Mouse (Mus musculus) liver, adult (tissue): ENCODE results near the gene Spag7.

Source experiments
- GATA4 ChIP-seq: IDR thresholded peaks from 2 replicates; pipeline ENCODE4 v1.6.1; 2014; ENCODE audit warnings: mild to moderate bottlenecking, low read length; ENCODE audit not compliant: insufficient replicate concordance

The Spag7 gene

DNA sequence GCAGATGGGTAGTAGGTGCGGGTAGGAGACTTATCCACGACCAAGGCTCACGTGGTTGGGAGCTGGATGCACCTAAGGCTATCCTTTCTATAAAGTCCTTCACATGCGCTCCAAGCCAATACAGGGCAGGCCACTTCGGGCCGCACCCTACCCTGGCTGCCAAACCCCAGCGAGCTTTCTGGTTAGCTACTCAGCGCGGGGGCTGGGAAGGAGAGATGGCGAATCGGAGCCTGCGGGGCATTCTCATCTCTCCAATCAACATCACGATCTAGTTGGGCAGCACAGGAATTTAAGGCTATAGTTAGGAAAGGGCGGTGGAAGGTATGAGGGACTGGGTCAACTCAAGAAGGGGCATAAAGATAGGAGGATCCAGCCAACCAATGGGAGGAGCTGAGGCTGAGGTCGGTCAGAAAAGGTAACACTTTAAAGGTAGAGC is 863 bp downstream of the Spag7 start:
- TF ChIP-seq GATA4 = no peak

DNA sequence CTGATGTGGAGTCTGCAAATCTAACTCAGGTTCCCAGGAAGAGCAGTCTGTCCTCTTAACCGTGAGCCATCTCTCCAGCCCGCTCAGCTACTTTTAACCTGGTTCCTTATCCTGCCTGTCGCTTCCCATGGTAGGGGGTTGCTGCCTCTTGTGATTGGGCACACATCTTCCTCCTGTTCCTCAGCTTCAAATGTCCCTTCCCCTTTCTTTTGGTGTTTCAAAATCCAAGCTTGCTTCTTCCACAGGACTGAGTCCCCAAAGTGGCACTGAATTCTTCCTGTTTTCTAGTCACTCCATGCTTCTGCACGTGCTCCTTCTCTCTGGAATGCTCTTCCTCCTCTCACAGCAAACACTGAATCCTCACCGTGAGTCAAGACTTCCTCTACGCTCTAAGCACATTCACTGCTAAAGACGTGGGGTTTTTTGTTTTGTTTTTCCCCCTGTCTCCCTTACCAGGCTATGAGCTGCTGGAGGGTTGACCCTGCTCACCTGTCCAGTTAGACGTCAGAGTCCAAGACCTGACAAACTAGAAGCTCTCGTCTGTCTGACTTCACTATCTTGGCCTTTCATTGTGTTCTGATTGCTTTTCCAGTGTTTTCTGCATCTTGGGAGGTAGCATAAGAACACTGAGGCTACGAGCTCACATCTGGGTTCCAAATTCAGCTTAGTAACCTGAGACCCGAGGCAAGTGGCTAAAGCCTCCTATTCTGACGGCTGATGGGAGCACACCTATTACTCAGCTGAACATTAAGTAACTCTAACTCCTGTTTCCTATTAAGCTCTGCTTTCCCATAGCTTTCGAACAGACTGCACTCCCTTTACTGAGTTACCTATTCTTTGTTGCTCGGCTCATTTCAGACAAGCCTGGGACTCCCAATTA is 1.7 kb downstream of the Spag7 start:
- TF ChIP-seq GATA4 = no peak

DNA sequence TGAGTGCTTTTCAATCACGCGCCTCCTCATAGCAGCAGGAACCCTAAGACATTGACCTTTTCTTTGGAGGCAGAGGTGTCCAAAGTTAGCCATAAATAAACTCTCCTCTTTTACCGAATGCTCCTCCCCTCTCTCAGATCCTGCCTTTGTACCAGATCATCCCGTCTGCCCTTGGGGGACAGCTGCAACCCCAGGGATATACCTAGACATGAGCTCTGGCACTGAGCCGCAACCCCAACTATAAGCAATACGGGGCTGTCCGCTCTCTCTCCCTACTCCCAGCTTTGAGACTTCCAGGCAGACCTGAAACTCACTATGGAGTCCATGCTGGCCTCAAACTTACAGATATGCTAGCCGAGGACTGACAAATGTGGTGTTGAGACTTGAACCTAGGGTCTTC is 2.5 kb downstream of the Spag7 start:
- no peak for TF ChIP-seq GATA4

DNA sequence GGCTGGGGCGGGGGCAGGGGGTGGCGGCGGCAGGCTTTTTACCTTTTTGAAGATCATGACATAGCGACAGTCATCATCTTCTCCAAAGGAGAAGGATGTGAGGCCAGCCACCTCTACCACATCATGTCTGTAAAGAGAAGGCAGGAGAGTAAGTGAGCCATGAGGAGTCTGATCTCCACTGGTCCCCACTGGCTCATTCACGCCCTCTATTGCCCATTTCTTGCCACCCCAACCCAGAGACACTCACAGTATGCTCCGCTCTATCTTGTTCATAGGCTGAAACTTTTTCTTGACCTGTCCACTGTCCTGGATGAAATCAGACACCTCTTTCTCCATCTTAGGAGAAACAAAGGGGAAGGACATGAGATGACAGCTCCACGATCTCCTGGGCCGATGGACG is 4.5 kb downstream of the Spag7 start:
- TF ChIP-seq GATA4 = no peak

DNA sequence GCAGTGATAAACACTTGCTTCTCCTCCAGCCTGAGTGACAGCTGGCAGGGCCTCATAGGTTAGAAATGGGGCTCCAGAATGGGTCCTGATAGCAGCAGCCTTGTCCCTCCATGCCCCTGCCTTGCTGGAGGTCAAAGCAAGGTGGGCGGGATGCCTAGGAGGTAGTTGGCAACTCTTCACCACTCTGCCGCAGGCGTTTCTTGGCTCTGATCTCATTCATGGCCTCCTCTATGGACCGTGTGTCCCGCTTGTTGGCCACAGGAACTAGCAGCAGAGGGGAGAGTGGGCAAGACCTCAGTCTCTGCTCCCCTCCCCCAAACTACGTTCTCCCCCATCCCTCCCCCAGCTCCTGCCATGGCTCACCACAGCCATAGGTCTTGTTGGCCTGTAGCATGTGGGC is 5.3 kb downstream of the Spag7 start:
- TF ChIP-seq GATA4 = no peak

DNA sequence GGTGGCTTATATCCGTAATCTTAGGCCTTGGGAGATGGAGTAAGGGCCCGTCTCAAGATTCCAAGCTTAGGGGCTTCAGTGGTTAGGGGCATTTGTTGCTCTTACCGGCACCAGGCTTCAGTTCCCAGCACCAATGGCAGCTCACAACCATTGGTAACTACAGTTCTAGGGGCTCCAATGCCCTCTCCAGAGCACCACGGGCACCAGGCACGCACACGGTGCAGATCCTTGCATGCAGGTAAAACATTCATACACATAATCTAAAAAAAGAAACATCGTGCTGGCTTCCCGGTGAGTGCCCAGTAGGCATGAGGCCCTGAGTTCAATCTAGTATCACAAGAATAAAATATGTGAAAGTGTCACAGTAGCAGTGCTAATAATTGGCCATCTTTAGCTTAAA is 6.1 kb downstream of the Spag7 start:
- no peak for TF ChIP-seq GATA4

DNA sequence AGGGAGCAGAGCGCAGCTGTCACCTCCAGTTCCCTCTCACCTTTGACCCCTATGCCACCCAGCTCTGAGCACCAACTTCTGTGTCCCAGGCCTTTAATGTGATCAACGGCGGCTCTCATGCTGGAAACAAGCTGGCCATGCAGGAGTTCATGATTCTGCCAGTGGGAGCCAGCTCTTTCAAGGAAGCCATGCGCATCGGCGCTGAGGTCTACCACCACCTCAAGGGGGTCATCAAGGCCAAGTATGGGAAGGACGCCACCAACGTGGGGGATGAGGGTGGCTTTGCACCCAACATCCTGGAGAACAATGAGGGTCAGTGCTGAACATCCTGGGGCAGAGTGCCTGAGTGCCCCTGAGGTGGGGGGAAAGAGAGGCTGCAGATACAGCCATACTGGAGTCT is 8.6 kb downstream of the Spag7 start:
- TF ChIP-seq GATA4 = no peak

DNA sequence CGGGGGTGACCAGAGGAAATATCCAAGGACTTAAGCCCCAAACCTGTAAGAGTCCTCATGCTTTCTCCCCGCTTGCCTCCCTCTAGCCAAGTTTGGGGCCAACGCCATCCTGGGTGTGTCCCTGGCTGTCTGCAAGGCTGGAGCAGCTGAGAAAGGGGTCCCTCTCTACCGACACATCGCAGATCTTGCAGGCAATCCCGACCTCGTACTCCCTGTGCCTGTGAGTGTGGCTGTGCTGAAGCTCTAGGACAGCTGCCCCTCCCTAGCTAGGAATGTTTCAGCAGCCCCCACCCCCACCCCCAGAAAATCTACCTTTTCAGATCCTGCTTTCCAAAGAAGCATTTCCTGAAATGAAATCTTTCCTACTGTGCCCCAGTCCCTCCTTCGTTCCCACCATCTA is 10.3 kb downstream of the Spag7 start:
- no peak for TF ChIP-seq GATA4

DNA sequence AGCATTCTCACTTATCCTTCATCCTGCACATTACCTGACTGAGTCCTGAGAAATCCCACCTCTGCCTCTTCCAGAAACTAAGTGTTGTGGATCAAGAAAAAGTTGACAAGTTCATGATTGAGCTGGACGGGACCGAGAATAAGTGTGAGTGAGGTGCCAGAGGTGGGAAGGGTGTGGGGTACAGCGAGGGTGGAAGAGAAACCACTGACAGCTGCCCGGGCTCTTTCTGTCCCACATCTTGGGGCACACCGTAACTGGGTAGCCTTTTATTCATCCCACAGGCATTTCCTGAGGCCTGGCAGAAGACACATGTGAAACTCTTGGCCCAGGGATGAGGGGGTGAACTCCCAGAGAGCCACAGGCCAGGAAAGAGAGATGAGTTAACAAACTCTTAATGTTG is 10.7 kb downstream of the Spag7 start:
- TF ChIP-seq GATA4 = no peak

DNA sequence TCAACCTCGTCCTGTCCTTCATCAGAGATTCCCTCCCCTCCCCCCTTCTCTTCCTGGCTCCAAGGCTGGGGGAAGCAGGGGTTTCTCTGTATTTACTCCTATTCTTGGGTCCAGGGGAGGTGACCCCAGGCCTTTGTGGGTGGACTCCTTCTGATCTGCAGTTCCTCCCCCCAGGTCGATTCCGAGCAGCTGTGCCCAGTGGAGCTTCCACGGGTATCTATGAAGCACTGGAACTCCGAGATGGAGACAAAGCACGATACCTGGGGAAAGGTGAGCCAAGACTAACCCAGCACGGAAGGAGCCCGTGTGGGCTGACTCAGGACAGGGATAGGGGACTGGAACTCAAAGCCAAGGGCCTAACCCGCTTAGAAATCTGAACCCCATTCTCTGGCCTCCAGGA is 11.2 kb downstream of the Spag7 start:
- no peak for TF ChIP-seq GATA4

DNA sequence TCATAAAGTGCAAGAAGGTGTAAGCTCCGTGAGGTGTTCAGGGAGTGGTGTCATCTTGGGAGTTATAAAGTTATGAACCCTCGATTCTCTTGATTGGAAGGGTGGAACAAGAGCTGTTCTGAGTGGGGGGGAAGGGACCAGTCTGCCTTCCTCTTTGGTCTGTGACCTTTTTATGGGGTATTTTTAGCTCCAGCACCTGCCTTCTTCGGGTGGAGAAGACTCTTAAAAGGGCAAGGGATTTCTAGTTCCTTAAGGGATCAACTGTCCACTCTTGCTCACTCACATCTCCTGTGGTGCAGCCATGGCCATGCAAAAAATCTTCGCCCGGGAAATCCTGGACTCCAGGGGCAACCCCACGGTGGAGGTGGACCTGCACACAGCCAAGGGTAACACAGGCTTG is 11.6 kb downstream of the Spag7 start:
- TF ChIP-seq GATA4 = no peak

DNA sequence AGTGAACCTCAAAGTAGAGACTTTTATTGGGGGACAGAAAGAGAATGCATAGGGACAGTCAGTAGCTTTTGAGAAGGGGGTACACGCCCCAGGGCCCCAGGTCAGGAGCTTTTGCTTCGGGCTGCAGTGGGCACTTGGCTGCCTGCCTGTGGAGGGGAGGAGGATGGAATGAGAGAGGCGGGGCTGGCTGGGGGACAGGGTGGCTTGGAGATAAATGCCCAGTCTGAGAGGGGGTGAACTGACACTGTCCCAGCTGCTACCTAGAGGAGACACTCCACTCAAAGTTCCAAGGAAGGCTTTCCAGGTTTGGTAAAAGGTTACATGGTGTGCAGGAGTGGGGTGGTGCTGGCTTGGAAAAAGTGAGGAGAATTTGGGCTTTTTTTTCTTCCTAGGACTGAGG is 12.3 kb downstream of the Spag7 start, which contains the start of gene Eno3:
Eno3 (plus strand) TSS at position 239 of the 400 bp plus-strand sequence.
- TF ChIP-seq GATA4 = no peak

DNA sequence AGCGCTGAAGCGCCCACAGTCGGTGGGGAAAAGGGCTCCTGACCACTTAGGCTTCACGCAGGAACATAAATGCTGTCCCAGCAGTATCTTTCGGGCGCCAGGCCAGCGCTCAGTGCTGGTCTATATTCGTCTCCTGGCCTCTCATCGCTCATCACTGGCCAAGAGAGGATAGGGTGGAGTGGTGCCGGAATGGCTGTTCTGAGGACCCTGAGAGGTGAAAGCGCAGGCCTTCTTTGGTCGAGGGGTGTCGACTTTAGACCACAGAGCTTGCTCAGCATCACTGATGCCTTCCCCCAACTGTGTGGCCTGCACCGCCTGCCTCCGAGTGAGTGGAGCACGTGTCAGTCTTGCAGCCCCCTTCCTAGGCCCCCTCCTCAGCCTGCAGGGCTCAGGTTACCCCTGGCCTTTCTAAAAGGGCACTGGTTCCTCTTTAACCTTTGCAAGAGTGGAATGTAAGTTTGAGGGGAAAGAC is 12.7 kb downstream of the Spag7 start:
- TF ChIP-seq GATA4 = no peak

DNA sequence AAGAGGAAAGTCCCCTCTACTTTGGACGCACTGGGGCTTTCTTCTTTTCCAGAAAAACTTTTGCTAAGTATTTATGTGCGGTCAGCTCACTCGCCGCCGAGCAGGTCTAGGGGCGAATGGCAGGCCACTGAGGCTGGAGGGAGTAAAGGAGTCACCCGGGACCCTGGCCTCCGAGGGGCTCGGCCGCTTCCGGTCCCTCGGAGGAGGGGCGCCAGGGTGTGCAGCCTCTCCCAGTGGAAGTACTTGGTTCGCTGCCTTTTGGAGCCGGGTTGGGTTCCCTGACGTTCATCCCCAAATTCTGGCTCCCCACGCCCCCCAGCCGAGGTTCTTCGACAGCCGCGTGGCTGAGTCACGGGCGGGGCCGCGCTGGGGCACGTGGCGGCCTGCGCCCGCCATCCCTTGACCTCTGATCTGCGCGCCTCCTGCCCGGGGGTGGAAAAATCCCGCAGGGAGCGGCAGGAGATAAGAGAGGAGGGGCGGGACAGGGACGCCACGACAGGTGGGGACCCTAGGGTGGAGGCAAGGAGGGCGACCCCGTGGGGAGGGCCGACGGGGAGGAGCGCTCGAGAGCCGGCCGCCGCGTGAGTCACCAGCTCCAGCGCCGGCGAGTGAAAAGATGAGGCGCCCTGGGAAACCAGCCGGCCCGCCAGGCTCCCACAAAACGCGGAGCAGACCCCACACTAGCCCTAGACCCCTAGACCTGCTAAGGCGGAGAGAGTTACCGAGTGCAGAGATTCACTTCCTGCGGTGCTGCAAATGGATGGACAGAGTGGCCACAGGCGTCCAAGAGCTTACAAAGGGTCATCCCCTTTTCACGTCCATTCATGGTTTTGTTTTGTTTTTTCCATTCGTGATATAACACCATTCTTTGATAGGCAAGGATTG is 13.4 kb downstream of the Spag7 start:
- TF ChIP-seq GATA4 = peak; percentile 55; the same call in 1 of the 2 replicates

DNA sequence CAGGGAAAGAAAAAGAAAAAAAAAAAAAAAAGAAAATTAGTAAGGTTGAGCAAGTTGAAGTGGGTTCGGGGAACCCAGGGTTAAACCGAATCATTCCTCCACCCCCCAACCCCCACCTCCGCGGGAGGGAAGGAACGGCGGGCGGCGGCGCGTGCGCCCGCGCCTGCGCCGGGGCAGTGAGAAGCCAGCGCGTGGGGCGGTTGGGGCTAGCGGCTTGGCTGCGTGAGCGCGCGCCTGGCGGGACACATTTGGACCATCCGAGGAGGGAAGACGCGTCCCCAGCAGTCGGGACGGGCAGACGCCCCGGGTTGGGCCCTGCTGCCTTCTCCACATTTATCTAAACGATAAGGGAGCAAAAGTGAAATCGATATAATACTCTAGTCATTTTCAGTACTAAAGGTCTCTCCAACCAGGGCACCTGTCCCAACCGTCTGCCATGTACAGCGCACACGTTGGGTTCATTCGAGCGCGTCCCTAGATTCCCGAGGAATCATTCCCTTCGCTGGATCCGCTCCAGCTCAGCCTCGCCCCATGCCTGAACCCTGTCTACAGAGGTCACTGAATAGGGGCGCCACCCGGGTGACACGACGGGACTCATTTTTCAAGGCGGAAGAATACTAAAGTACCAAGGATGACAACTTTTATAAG is 14.2 kb downstream of the Spag7 start:
- TF ChIP-seq GATA4 = peak; percentile 38; the same call in 1 of the 2 replicates

DNA sequence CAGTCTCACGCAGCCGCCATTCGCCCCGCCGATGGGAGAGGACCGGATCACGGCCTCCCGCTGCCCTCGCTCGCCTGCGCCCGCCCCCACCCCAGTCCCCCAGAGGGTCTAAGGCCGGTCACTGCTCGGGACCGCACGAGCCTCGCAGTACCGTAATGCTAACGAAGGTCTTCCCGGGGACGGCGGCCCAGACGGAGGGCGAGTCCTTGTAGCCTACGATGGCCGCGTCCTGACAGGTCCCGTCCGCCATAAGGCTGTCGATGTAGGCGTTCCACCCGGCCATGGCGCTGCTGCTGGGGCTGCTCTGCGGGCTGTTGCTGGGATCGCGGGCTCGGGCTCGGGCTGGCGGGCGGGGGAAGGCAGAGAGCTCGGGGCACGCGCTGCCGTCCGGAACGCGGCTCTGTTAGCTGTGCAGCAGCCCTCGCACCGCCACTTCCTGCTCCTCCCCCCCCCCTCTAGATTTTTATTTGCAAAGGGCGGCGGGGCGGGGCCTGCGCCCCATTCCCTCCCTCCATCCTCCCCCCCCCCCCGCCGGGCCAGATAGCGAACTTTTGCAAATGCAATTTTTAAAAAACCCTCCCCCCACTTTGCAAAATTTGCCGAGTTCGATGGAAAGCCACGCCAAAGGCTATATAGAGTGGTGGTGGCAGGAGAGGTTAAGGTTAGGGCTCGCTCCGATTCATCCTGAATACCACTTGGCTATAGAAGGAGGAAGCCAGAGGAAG is 14.9 kb downstream of the Spag7 start, which contains the start of gene Pfn1:
Pfn1 (minus strand) TSS at position 447 of the 725 bp plus-strand sequence.
- TF ChIP-seq GATA4 = no peak
